Mouse (Mus musculus) Patski (cell line): ENCODE measurements around the gene Ppp2r5a. TPM values are rescaled to one million over a fixed set of nuclear protein-coding genes. Genes with fewer than 3 reads are reported as not detected.

Experiments
- ATAC-seq: fragments of 100-300 bp; one replicate; pipeline ENCODE4 v1.8.0; 2021
- CTCF ChIA-PET: fragments of 350-600 bp; sonication (Branson Sonifier 250); formaldehyde crosslinking; loops from one replicate; lab custom pipeline; 2022; ENCODE audit warnings: inconsistent platforms; lab: Charles Lee
- POLR2A ChIA-PET: fragments of 350-600 bp; sonication (Branson Sonifier 250); formaldehyde crosslinking; loops from one replicate; lab custom pipeline; 2022; ENCODE audit warnings: antibody characterized with exemption, inconsistent platforms; lab: Charles Lee
- DNase-seq: peaks from one replicate; pipeline ENCODE4 v3.0.0-alpha.2; 2011; ENCODE audit warnings: low read depth, low spot score
- H3K27me3 ChIP-seq: fragments of 371-371 bp; one replicate; pipeline ENCODE4 v1.5.1; 2021
- CTCF ChIP-seq: fragments of 100-300 bp; IDR thresholded peaks from one replicate; pipeline ENCODE4 v1.5.1; 2021
- in situ Hi-C: fragments of 300-500 bp; cut with MboI; formaldehyde crosslinking; loops from 3 replicates; pipeline ENCODE4 v1.11.1; 2018; ENCODE audit warnings: low pct_unique_long_range_greater_than_20kb, mixed read lengths
- polyA plus RNA-seq: library from polyadenylated mRNA; unstranded; gene quantifications from one replicate; pipeline ENCODE4 v1.2.3, GENCODE M21; 2021

Gene Ppp2r5a
- polyA plus RNA-seq, 1 experiment from 2014 or later, result 83.6 TPM

- TF ChIP-seq CTCF, result peak; percentile 85
- ChIA-PET POLR2A (interaction anchor here (0.7 to 1.2 kb wide), 4 partner anchors 79 to 177 kb away, joined by 3 read pairs; no protein-coding TSS in a partner anchor), CTCF (interaction anchor here (0.7 to 5.0 kb wide), 24 partner anchors 10 to 183 kb away, joined by 3 to 68 read pairs (median 4); partner anchors contain the start of genes Dtl and Ints7)
- H3K27me3 ChIP-seq, result no peaks in the 10 kb centered on the region
- DNase-seq, result no peak
- peak; percentile 71 for ATAC-seq
- in situ Hi-C loops, result loop anchor here (5.0 kb wide), 1 partner anchor 176 kb away; no protein-coding TSS in a partner anchor
Observed at GRCm38 (mm10) chr1:191391311-191391710, 11.8 kb downstream of the Ppp2r5a start.

GRCm38 (mm10) chr1:191384786-191385430 is 18.2 kb downstream of the Ppp2r5a start:
- ChIA-PET POLR2A (no interaction called here), CTCF (interaction anchor here (1.1 kb wide), 1 partner anchor 178 kb away, joined by 3 read pairs; no protein-coding TSS in a partner anchor)
- no peak for ATAC-seq
- TF ChIP-seq CTCF, result no peak
- no peak for DNase-seq
- H3K27me3 ChIP-seq, result no peaks in the 10 kb centered on the region
- in situ Hi-C loops, result no loop called here

- no peak for DNase-seq
- in situ Hi-C loops, result no loop called here
- no peak for ATAC-seq
- POLR2A ChIA-PET, result interaction anchor here (0.6 to 0.9 kb wide), 2 partner anchors 14 to 22 kb away, joined by 3 read pairs; no protein-coding TSS in a partner anchor
- no peak for TF ChIP-seq CTCF
- no peaks in the 10 kb centered on the region for H3K27me3 ChIP-seq
- CTCF ChIA-PET, result interaction anchor here (0.8 to 3.5 kb wide), 8 partner anchors 10 to 183 kb away, joined by 3 to 23 read pairs (median 4); no protein-coding TSS in a partner anchor
Observed at GRCm38 (mm10) chr1:191381955-191382736, 20.9 kb downstream of the Ppp2r5a start.

DNA sequence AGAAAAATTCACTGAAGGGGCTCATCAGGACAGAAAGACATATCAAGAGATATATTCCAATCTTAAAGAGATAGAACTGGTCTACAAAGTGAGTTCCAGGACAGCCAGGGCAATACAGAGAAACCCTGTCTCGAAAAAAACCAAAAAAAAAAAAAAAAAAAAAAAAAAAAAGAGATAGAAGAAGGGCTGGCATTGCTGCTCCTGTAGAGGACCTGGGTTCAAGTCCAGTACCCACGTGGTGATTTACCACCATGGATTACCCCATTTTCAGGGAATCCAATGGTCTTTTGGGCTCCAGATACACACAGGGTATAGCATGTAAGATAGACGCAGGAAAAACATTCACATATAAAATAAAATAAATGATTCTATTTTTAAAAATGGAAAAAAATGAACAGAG is 22.2 kb downstream of the Ppp2r5a start:
- DNase-seq (no peak), ATAC-seq (no peak)
- ChIA-PET POLR2A (no interaction called here), CTCF (interaction anchor here (1.0 to 3.5 kb wide), 5 partner anchors 11 to 184 kb away, joined by 3 to 23 read pairs (median 4); no protein-coding TSS in a partner anchor)
- in situ Hi-C loops, result no loop called here
- TF ChIP-seq CTCF, result no peak
- H3K27me3 ChIP-seq, result no peaks in the 10 kb centered on the region

DNA sequence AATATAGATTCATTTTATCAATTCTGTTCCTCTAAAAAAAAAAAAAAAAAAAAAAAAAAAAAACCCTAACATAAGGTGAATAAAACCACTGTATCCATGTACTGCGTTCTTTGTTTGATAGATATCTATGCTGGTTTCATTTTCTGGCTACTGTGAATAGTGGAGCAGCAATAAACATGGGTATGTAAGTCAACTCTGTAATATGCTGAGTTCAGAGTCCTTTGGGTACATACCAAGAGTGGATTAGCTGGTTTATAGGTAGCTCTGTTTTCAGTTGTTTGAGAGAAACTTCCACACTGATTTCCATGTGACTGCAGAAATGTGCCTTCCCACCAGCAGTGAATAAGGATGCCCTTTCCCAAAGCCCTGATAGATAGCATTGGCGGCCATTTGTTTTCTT is 25.0 kb downstream of the Ppp2r5a start:
- DNase-seq, result no peak
- in situ Hi-C loops, result no loop called here
- no peak for ATAC-seq
- CTCF ChIA-PET, result interaction anchor here (3.9 kb wide), 1 partner anchor 13 kb away, joined by 12 read pairs; no protein-coding TSS in a partner anchor
- TF ChIP-seq CTCF, result no peak
- H3K27me3 ChIP-seq, result no peaks in the 10 kb centered on the region
- POLR2A ChIA-PET, result no interaction called here

DNA sequence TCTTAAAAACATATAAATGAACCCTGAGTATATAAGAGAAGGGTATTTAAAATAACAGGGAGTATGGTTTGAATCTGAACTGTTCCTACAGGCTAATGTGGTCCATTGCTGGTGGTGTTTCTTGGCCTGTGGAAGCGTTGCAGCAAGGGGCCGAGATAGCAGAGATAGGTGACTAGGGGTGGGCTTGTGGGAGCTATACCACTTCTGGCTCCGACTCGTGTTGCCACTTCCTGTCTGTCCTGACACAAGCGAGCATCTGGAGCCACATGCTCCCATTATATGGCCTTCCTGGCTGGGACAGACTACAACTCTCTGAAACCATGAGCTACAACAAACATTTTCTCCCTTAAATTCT is 27.5 kb downstream of the Ppp2r5a start:
- DNase-seq, result no peak
- in situ Hi-C loops, result no loop called here
- POLR2A ChIA-PET, result no interaction called here

GRCm38 (mm10) chr1:191374993-191375643 is 28.0 kb downstream of the Ppp2r5a start:
- CTCF ChIA-PET, result interaction anchor here (1.4 to 3.9 kb wide), 4 partner anchors 11 to 193 kb away, joined by 3 to 12 read pairs (median 8); no protein-coding TSS in a partner anchor
- no peaks in the 10 kb centered on the region for H3K27me3 ChIP-seq
- TF ChIP-seq CTCF, result no peak
- ATAC-seq (no peak), DNase-seq (no peak)
- in situ Hi-C loops, result loop anchor here (25.0 kb wide), 1 partner anchor 437 kb away; the partner anchor contains the start of gene Nek2
- POLR2A ChIA-PET, result interaction anchor here (1.0 kb wide), 1 partner anchor 16 kb away, joined by 3 read pairs; no protein-coding TSS in a partner anchor

More for the DNA sequence above, 27.5 kb downstream of the Ppp2r5a start:
- CTCF ChIA-PET, result interaction anchor here (1.3 to 3.9 kb wide), 4 partner anchors 10 to 193 kb away, joined by 3 to 12 read pairs (median 6); no protein-coding TSS in a partner anchor
- no peak for TF ChIP-seq CTCF
- ATAC-seq, result no peak
- H3K27me3 ChIP-seq, result no peaks in the 10 kb centered on the region

GRCm38 (mm10) chr1:191369140-191369539 is 33.9 kb downstream of the Ppp2r5a start:
- TF ChIP-seq CTCF, result no peak
- CTCF ChIA-PET, result interaction anchor here (1.6 kb wide), 1 partner anchor 13 kb away, joined by 8 read pairs; no protein-coding TSS in a partner anchor
- no peak for ATAC-seq

GRCm38 (mm10) chr1:191368193-191368592 is 34.9 kb downstream of the Ppp2r5a start:
- CTCF ChIA-PET, result interaction anchor here (0.9 to 1.6 kb wide), 2 partner anchors 14 to 194 kb away, joined by 3 to 8 read pairs; no protein-coding TSS in a partner anchor
- no peak for TF ChIP-seq CTCF
- ATAC-seq (no peak), DNase-seq (no peak)
- POLR2A ChIA-PET, result interaction anchor here (0.6 kb wide), 1 partner anchor 14 kb away, joined by 3 read pairs; no protein-coding TSS in a partner anchor
- no peaks in the 10 kb centered on the region for H3K27me3 ChIP-seq
- in situ Hi-C loops, result loop anchor here (25.0 kb wide), 1 partner anchor 444 kb away; the partner anchor contains the start of gene Nek2

More at GRCm38 (mm10) chr1:191369140-191369539, 33.9 kb downstream of the Ppp2r5a start:
- in situ Hi-C loops, result loop anchor here (25.0 kb wide), 1 partner anchor 443 kb away; the partner anchor contains the start of gene Nek2
- DNase-seq, result no peak
- POLR2A ChIA-PET, result interaction anchor here (0.8 kb wide), 1 partner anchor 398 kb away, joined by 4 read pairs; no protein-coding TSS in a partner anchor
- no peaks in the 10 kb centered on the region for H3K27me3 ChIP-seq
